Mouse (Mus musculus): ENCODE results near the gene Arf6. TPM values are rescaled to one million over a fixed set of nuclear protein-coding genes. Genes with fewer than 3 reads are reported as not detected.
A peak's percentile ranks its signal among the peaks of the same experiment; 100 is the strongest.

Gene Arf6
- 33.8 and 44.6 TPM in 2 replicates for polyA plus RNA-seq (2015; fragmentation: Nextera tagmentation; extraction: Ambion mirVana)

- no peaks in the 10 kb centered on the region for H3K9me3 ChIP-seq (ENCODE audit: low read length)
- H3K9ac ChIP-seq (replicated peaks) = peak within 1 kb of the TSS; percentile 99
- no peak for TF ChIP-seq EP300 (IDR thresholded peaks at IDR 0.05; ENCODE audit: low read depth)
- no peak for TF ChIP-seq CTCF (IDR thresholded peaks at IDR 0.05; ENCODE audit: low read depth)
- H3K27me3 ChIP-seq (ENCODE audit: insufficient read depth, low read length) = no peaks in the 10 kb centered on the region
- peak; percentile 90 for ATAC-seq
- no peaks in the 10 kb centered on the region for H3K36me3 ChIP-seq (replicated peaks; ENCODE audit: insufficient read depth, low read length)
- under 1% methylated on average over 88 of the region's 121 CpGs for WGBS (ENCODE audit: insufficient replicate concordance)
- H3K27ac ChIP-seq (ENCODE audit: low read depth) = peak within 1 kb of the TSS; percentile 100
- H3K4me1 ChIP-seq (ENCODE audit: insufficient read depth) = peaks cover 14% of the 10 kb centered on the region
- peak; percentile 99 for DNase-seq
- H3K4me2 ChIP-seq (ENCODE audit: low read depth, low read length) = peak within 1 kb of the TSS; percentile 93
- peak within 1 kb of the TSS; percentile 100 for H3K4me3 ChIP-seq (ENCODE audit: low read depth, low read length)
These were observed at the start of gene Arf6, which contains the start of gene Gm9887 for GRCm38 (mm10) chr12:69371854-69372671. Gene Arf6, plus strand, starts transcription at chr12:69372150. Gene Gm9887, minus strand, starts transcription at chr12:69372458.

DNA sequence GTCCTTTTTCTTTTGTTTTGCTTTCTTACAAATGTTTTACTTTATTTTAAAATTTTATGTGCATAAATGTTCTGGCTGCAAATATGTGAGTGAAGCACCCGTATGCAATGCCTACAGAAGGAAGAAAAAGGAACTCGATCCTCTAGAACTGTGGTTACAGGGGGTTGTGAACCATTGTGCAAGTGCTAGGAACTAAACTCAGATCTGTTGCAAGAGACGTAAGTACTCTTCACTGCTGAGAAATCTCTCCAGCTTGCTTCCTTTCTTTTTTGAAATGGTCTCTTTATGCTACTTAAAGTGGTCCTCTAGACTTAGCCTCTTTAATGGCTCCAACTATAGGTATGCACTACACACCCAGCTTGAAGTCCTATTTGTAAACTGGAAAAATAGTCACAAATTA lies 40.8 kb upstream of the Arf6 start:
- no peaks in the 10 kb centered on the region for H3K27me3 ChIP-seq (ENCODE audit: insufficient read depth, low read length)
- no peak for DNase-seq
- 69% methylated on average over 3 of the region's 3 CpGs for WGBS (ENCODE audit: insufficient replicate concordance)
- H3K27ac ChIP-seq (ENCODE audit: low read depth) = peak overlapping the region; percentile 24
- H3K4me1 ChIP-seq (ENCODE audit: insufficient read depth) = no peaks in the 10 kb centered on the region
- H3K4me2 ChIP-seq (ENCODE audit: low read depth, low read length) = no peak overlapping the region
- no peak; the same call in 1 of the 2 replicates for ATAC-seq
- TF ChIP-seq CTCF (IDR thresholded peaks at IDR 0.05; ENCODE audit: low read depth) (no peak), EP300 (IDR thresholded peaks at IDR 0.05; ENCODE audit: low read depth) (no peak)
- H3K4me3 ChIP-seq (ENCODE audit: low read depth, low read length) = no peak overlapping the region
- H3K36me3 ChIP-seq (replicated peaks; ENCODE audit: insufficient read depth, low read length) = peaks cover 55% of the 10 kb centered on the region
- no peak overlapping the region for H3K9ac ChIP-seq (replicated peaks)
- H3K9me3 ChIP-seq (ENCODE audit: low read length) = no peaks in the 10 kb centered on the region

DNA sequence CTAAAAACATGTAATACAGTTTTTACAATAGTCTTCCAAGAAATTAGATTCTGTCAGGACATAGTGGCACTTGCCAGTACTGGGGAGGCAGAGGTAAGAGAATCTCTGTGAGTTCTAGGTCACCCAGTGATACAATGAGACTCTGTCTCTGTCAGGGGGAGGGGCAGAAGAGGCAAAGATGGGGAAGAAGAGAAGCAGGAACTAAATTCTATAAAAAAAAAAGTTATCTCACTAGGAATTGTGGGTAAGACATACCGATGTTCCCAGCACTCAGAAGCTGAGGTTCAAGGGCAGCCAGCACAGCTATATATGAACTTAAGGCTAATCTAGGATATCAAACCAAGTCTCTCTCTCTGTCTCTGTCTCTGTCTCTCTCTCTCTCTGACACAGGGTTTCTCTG lies 39.8 kb upstream of the Arf6 start:
- no peaks in the 10 kb centered on the region for H3K27me3 ChIP-seq (ENCODE audit: insufficient read depth, low read length)
- DNase-seq (no peak), ATAC-seq (no peak)
- H3K9me3 ChIP-seq (ENCODE audit: low read length) = no peaks in the 10 kb centered on the region
- H3K4me3 ChIP-seq (ENCODE audit: low read depth, low read length) = no peak overlapping the region
- peaks cover 55% of the 10 kb centered on the region for H3K36me3 ChIP-seq (replicated peaks; ENCODE audit: insufficient read depth, low read length)
- no peak for TF ChIP-seq EP300 (IDR thresholded peaks at IDR 0.05; ENCODE audit: low read depth)
- TF ChIP-seq CTCF (IDR thresholded peaks at IDR 0.05; ENCODE audit: low read depth) = no peak
- no peak overlapping the region for H3K4me2 ChIP-seq (ENCODE audit: low read depth, low read length)
- H3K4me1 ChIP-seq (ENCODE audit: insufficient read depth) = no peaks in the 10 kb centered on the region
- no peak overlapping the region for H3K9ac ChIP-seq (replicated peaks)
- 77% methylated on average over 1 of the region's 1 CpGs for WGBS (ENCODE audit: insufficient replicate concordance)
- H3K27ac ChIP-seq (ENCODE audit: low read depth) = peak overlapping the region; percentile 51; the same call in 1 of the 2 replicates

DNA sequence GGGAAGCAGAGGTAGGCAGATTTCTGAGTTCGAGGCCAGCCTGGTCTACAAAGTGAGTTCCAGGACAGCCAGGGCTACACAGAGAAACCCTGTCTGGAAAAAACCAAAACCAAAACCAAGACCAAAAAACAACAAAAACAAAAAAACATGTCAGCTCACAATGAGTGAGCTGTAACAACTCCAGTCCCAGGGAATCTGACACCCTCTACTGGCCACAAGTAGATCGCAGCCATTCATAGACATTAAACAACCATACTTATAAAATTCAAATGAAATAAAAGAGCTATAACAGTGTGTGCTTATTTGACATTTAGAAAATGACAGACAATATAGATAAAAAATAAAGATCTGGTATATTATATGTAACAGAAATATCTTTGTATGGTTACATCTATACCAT lies 38.4 kb upstream of the Arf6 start:
- TF ChIP-seq EP300 (IDR thresholded peaks at IDR 0.05; ENCODE audit: low read depth) (no peak), CTCF (IDR thresholded peaks at IDR 0.05; ENCODE audit: low read depth) (peak; percentile 81)
- DNase-seq (peak; percentile 48), ATAC-seq (no peak)
- Histone ChIP-seq H3K36me3 (replicated peaks; ENCODE audit: insufficient read depth, low read length) (peaks cover 54% of the 10 kb centered on the region), H3K27ac (ENCODE audit: low read depth) (no peak overlapping the region), H3K9me3 (ENCODE audit: low read length) (no peaks in the 10 kb centered on the region), H3K27me3 (ENCODE audit: insufficient read depth, low read length) (no peaks in the 10 kb centered on the region), H3K4me3 (ENCODE audit: low read depth, low read length) (no peak overlapping the region), H3K9ac (replicated peaks) (no peak overlapping the region), H3K4me1 (ENCODE audit: insufficient read depth) (no peaks in the 10 kb centered on the region), H3K4me2 (ENCODE audit: low read depth, low read length) (no peak overlapping the region)
- 88% methylated on average over 2 of the region's 2 CpGs for WGBS (ENCODE audit: insufficient replicate concordance)

DNA sequence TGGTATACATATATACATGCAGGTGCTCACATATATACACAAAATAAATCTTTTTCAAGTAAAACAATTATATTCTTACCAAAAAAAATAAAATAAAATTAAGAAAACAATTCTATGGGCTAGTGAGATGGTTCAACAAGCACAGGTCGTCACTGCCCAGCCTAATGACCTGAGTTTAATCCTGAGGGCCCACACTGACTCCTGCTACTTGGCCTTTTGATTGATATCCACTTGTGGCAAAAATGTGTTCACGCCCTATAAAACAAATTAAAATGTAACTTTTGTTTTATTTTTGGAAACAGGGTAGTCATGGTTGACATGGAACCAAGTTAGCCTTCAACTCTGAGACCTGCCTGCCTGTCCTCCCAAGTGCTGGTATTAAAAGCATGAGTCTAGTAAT lies 22.0 kb upstream of the Arf6 start:
- H3K27me3 ChIP-seq (ENCODE audit: insufficient read depth, low read length) = no peaks in the 10 kb centered on the region
- peaks cover 63% of the 10 kb centered on the region for H3K36me3 ChIP-seq (replicated peaks; ENCODE audit: insufficient read depth, low read length)
- H3K9me3 ChIP-seq (ENCODE audit: low read length) = no peaks in the 10 kb centered on the region
- ATAC-seq (no peak), DNase-seq (no peak)
- no peak overlapping the region for H3K27ac ChIP-seq (ENCODE audit: low read depth)
- H3K4me2 ChIP-seq (ENCODE audit: low read depth, low read length) = no peak overlapping the region
- WGBS (ENCODE audit: insufficient replicate concordance) = 82% methylated on average over 2 of the region's 2 CpGs
- TF ChIP-seq CTCF (IDR thresholded peaks at IDR 0.05; ENCODE audit: low read depth) (no peak), EP300 (IDR thresholded peaks at IDR 0.05; ENCODE audit: low read depth) (no peak)
- H3K4me3 ChIP-seq (ENCODE audit: low read depth, low read length) = no peak overlapping the region
- H3K9ac ChIP-seq (replicated peaks) = no peak overlapping the region
- no peaks in the 10 kb centered on the region for H3K4me1 ChIP-seq (ENCODE audit: insufficient read depth)

DNA sequence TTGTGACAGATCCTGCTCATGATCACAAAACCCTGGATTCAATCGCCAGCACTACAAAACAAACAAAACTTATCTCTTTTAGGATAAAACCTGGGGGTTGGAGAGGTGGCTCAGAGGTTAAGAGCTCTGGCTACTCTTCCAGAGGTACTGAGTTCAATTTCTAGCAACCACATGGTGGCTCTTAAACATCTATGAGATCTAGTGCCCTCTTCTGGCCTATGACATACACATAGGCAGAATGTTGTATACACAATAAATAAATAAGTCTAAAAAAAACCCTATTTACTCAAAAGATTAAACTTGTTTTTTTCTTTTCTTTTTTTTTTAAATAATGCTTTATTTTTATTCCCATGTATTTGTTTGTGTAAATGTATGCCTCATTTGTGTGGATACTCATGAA lies 20.3 kb upstream of the Arf6 start:
- Histone ChIP-seq H3K27ac (ENCODE audit: low read depth) (no peak overlapping the region), H3K4me1 (ENCODE audit: insufficient read depth) (no peaks in the 10 kb centered on the region), H3K9me3 (ENCODE audit: low read length) (no peaks in the 10 kb centered on the region), H3K4me3 (ENCODE audit: low read depth, low read length) (no peak overlapping the region), H3K4me2 (ENCODE audit: low read depth, low read length) (no peak overlapping the region), H3K27me3 (ENCODE audit: insufficient read depth, low read length) (no peaks in the 10 kb centered on the region), H3K36me3 (replicated peaks; ENCODE audit: insufficient read depth, low read length) (peaks cover 55% of the 10 kb centered on the region), H3K9ac (replicated peaks) (no peak overlapping the region)
- no peak for ATAC-seq
- TF ChIP-seq EP300 (IDR thresholded peaks at IDR 0.05; ENCODE audit: low read depth) = no peak
- TF ChIP-seq CTCF (IDR thresholded peaks at IDR 0.05; ENCODE audit: low read depth) = peak; percentile 41
- no peak for DNase-seq
- 63% methylated on average over 1 of the region's 1 CpGs for WGBS (ENCODE audit: insufficient replicate concordance)

All from liver, postnatal 0 days (tissue).